Mouse (Mus musculus) skeletal muscle tissue, adult 2 months (tissue): ENCODE measurements around the gene Tmem210.
"Not testable (repeated sequence)": the region's sequence is repeated elsewhere in the genome, so short reads cannot be mapped to it uniquely, and the experiment has no call there.

Experiments
- DNase-seq: peaks from one replicate; pipeline ENCODE4 v3.0.0-alpha.2; 2012; ENCODE audit warnings: low read depth, low spot score

The Tmem210 gene

DNA sequence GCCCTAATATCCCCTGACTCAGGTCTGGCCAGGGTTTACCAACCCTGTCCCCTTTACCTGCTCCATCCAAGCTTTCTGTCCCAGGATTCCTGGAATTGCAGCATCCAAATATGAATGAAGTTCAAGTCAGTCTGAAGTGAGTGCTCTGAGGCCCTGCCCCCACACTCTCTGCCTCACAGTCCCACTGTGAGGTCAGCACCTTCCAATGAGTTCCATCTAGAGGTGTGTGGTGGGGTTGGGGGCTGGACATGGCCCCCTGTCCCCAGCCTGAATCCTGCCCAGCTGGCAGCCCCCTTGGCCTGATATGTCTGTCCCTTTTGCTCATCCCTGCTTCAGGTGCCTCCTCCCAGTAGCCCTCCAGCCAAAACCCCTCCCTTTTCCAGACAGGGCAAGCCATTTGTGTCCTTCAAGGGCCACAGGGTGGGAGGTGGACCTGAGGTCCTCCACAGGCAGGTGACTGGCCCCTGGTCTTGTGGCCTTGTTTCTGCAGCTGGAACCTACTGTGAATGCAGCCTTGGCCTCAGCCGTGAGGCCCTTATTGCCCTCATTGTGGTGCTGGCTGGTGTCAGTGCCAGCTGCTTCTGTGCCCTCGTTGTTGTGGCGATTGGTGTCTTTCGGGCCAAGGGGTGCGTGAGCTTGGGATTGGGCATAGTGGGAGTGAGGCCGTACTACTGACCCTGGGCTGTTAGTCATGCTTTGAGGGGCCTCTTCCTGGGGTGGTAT is at the start of gene Tmem210:
Gene Tmem210, plus strand, starts transcription at position 219 of the 723 bp plus-strand sequence.
- no peak for DNase-seq

DNA sequence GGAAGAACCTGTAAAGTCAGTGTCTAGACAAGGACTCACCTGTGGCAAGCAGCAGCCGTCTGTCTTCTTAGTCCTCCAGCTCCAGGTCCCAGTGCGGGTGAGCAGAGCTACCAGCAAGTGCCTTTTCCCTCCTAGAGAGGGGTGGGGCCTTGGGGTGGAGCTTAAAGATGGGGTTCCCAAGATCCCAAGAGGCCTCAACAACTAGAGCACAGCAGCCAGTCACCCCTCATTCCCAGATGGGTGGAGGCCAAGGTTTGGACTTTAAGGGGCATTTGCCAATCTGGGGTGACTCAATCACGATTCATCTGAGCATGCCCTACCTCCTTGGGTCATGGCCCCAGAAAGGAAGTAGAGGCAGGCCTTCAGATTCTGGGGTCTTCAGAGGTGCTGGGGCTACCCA is 48.2 kb upstream of the Tmem210 start:
- no peak for DNase-seq

DNA sequence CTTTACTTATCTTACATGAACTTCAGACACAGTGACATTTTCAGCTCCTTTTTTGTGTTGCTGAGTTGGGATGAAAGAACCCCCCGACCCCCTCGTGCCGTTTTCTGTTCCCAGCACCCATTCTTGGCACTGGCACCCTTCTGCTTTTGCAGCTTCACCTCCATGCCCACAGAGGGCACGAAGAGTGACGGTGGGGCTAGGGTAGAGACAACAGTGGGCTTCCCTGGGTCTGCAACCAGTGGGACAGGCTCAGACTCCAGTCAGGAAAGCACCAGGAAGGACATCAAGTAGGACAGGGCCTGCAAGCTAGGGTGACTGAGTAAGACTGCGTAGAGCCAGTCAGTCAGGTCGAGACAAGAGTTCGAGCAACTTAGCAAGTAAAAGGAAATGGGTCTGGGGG is 47.6 kb upstream of the Tmem210 start:
- no peak for DNase-seq

GRCm38 (mm10) chr2:25240723-25241437 is 47.1 kb upstream of the Tmem210 start:
- DNase-seq: peak; percentile 46

- no peak for DNase-seq
Observed at GRCm38 (mm10) chr2:25241438-25241775, 46.5 kb upstream of the Tmem210 start.

DNA sequence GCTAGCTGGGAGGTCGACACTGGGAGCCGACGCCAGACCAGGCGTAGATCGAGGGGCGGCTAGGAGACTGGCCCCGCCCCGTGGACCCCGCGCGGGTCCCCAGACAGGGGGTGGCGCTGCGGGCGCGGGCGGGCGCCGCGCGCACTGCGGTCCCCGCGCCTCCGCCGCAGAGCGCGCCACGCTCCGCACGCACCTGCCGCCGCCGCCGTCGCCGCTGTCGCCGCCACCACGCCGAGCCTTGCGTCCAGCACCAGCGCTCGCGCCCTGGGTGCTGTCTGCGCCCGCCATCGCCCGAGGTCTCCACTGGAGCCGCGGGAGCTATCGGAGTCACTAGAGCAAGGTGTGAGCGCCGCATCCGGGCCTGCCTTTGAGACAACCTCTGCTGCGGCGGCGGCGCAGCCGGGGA is 45.8 kb upstream of the Tmem210 start, which contains the start of the genes Rnf208 and Cysrt1:
Gene Rnf208, plus strand, starts transcription at position 155 of the 406 bp plus-strand sequence.
Gene Cysrt1, minus strand, starts transcription at position 352 of the 406 bp plus-strand sequence.
- DNase-seq: no peak

- DNase-seq: no peak
Observed at GRCm38 (mm10) chr2:25243342-25243741, 44.6 kb upstream of the Tmem210 start.

GRCm38 (mm10) chr2:25244144-25244543 is 43.8 kb upstream of the Tmem210 start:
- no peak for DNase-seq

DNA sequence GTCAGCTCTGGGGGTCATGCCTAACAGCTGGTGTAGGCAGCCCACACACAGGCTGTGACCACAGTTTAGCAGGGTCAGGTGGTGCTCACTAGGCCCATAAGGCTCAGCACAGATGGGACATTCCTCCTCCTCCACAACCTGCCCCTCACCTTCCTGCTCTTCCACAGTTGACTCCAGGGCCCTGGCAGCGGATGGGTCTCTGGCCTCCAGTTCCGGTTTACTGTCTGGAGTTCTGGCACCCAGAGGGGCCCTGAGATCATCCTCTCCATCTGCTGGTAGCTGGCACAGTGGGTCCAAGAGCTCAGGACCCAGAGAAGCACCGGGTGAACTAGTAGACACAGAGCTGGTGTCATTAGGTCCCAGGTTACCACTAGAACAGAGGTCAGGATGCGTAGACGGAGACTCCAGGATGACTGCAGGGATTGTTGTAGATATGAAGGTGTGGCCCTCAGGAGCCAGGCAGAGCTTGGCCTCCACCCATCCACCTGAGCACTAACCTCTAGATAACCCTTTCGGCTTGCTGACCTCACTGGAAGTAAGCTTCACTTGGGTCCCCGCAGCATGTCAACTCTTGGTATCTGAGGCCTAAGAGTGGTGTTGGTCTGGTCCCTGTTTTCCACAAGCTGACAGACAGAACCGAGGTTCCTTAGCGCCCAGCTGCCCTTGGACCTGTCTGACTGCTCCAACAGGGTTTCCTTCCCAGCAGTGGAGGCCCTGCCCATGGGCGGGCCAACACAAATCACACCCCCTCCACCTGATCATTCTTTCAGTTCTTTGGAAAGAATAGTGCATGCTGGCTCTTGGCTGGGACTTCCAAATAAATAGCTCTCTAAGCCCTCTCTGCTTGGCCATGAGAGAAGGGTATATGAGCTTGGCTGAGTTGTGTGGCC is 41.5 kb upstream of the Tmem210 start, which contains the start of gene AL732309.1:
Gene AL732309.1, minus strand, starts transcription at position 681 of the 890 bp plus-strand sequence.
- no peak for DNase-seq

GRCm38 (mm10) chr2:25252331-25252730 is 35.6 kb upstream of the Tmem210 start:
- DNase-seq: no peak

- DNase-seq: peak; percentile 77
Observed at GRCm38 (mm10) chr2:25255284-25255779, 32.6 kb upstream of the Tmem210 start, which contains the start of gene Tmem203. Gene Tmem203, plus strand, starts transcription at chr2:25255439.

DNA sequence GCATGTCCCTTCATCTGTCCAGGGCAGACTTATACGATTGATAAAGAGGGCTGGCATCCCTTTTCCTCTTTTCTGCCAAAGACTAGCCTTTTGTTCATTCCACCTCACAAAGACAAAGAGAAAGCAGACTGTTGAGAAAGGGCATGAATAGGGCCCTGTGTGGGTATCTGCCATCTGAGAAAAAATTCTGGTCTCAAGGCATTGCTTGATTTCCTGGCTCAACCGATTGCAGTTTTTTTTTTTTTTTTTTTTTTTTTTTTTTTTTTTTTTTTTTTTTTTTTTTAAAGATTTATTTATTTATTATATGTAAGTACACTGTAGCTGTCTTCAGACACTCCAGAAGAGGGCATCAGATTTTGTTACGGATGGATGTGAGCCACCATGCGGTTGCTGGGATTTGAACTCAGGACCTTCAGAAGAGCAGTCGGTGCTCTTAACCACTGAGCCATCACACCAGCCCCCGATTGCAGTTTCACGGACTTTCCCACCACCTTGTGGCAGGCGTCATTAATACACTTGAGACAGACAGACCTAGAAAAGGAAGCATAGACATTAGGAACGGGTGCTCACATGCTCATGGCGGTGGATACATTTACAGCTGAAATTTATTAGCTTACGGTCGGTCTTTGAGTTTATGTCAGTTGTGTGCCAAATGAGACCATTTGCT is 31.4 kb upstream of the Tmem210 start:
- not testable (repeated sequence) for DNase-seq

DNA sequence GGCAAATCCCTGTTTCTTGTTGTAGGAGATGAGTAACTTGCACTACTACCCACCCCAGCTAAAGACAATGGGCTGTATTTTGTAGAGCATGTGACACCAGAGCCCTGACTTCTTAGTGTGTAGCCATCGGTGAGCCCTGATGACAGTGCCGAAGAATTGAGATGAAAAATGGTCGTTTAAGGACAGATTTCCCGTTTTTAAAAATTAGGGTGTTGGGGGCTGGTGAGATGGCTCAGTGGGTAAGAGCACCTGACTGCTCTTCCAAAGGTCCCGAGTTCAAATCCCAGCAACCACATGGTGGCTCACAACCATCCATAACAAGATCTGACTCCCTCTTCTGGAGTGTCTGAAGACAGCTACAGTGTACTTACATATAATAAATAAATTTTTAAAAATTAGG is 30.7 kb upstream of the Tmem210 start:
- DNase-seq: not testable (repeated sequence)

DNA sequence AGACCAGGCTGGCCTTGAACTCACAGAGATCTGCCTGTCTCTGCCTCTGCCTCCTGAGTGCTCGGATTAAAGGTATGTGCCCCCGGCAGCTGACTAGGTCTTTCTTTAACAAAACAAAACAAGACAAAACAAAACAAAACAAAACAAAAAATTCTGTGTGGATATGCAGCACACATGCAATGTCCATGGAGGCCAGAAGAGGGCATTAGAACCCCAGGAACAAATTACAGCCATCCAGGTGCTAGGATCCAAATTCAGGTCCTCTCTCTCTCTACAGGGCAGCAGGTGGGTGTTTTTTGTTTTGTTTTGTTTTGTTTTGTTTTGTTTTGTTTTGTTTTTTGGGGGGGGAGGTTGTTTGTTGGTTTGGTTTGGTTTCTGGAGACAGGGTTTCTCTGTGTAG is 29.1 kb upstream of the Tmem210 start:
- DNase-seq: no peak

DNA sequence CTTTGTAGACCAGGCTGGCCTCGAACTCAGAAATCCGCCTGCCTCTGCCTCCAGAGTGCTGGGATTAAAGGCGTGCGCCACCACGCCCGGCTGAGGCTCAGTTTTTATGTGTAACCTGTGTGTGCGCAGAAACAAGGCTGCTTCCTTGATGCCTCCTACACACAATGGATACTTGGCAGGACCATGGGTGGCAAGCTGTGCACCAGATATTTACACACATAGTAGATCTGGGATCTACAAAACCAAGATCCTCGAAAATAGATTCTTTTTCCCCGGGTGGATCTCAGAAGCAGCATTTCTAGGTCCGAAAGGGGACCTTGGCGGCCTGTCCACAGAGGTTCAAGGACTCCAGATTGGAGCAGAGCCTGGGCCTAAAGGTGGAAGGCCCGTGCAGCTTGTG is 26.1 kb upstream of the Tmem210 start:
- DNase-seq: no peak

DNA sequence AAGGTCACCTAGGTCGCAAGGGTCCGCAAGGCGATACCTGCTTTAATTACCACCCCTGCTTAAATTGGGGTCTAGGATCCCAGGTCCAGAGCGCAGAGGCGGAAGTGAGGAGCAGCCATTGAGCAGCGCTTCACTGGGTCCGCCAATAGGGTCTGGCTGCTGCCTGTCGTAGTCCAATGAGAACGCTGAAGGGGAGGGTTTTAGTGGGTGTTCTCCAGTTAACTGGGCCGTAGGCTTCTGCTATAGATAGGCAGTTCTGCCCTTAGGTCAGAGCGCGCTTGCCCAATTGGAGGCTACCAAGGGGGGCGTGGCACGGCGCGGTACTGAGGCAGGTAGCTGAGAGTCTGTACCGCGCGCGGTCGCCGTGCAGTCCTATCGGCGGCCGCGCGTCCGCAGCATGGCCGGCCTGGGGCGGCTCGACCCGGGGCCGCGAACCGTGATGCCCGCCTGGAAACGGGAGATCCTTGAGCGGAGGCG is 25.6 kb upstream of the Tmem210 start, which contains the start of gene Tprn:
Gene Tprn, plus strand, starts transcription at position 328 of the 477 bp plus-strand sequence.
- peak; percentile 94 for DNase-seq

DNA sequence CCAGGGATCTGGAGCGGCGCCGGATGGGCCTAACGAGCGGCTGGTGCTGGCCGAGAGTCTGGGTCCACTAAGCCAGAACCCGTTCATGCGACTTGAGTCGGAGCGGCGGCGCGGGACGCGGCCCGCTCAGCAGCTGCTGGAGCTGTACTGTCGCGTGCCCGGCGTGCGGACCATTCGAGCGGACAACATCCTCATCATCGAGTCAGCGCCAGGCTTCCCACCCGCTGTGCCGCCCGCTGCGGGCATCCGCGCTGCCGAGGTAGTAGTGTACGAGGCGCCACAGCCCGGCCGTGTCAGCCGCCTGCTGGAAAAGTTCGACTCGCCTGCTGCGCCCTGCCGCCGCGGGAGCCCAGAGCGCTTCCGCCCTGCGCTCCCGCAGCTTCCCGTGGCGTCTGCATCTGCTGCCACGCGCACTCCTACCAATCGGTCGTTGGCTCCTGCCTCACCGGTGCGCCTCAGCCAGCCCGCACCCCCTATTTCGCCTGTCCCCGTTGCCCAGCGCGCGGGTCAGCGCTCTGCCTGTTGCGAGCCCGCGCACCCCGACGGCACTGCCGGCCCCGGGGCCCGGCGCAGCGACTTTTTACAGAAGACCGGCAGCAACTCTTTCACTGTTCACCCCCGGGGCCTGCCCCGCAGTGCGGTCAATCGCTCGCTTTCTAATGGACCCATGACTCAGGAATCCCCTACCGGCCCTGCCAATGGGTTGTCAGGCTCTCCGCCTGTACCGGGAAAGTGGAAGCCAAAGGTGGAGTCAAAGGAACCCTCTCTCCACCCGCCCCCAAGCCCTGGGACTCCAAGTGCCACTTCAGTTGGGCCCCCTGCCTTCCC is 24.9 kb upstream of the Tmem210 start:
- DNase-seq: no peak

DNA sequence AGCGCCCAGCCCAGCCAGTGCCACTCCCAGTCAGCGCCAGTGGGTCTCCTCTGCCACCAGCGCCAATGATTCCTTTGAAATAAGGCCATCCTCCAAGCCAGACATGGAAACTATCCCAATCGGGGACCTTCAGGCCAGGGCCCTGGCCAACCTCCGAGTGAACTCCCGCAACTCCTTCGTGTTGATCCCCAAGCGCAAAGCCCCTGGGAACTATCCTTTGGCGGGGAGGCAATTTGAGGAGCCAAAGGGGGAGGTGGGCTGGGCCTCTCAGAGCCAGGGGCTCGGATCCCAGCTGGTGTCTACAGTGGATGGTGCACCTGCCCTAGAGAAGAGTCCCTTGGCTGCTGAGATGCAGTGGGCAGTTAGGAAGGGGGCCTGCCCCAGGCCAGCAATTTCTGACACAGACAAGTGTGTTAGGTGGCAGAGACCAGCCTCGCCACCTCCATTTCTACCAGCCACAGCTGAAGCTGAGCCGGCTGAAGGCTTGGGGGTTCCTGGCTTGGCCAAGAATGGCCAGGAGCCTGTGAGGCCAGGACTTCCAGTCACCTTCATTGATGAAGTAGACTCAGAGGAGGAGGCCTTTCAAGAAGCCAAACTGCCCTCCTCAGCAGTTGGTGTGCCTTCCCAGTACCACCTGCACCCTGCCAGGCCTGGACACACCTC is 24.2 kb upstream of the Tmem210 start:
- no peak for DNase-seq

GRCm38 (mm10) chr2:25264286-25264660 is 23.7 kb upstream of the Tmem210 start:
- no peak for DNase-seq
